ENCODE assay signal across 23 mouse cellular contexts in genomic region chr14:86633799-86634198, GRCm38 (mm10).
DNase-seq lines count a peak whose midpoint lies in the region; ATAC-seq and TF ChIP-seq lines count a peak whose summit lies in the region.
"Had no signal": no experiment of that assay in that cellular context is flagged by ENCODE, and none has a peak within 500 bp of the region (broad histone marks: within the 10 kb centered on the region; RNA-seq: fewer than 3 reads in every experiment).

No protein-coding gene starts in this region.

- TF ChIP-seq CTCF in kidney, postnatal 0 days (IDR thresholded peaks at IDR 0.05; ENCODE audit: low read depth), result no peak

- no peak overlapping the region for H3K4me2 ChIP-seq in kidney, postnatal 0 days (ENCODE audit: low read length)
- H3K4me2 ChIP-seq in kidney, embryonic 14.5 days (replicated peaks; ENCODE audit: low read depth, low read length), result no peak overlapping the region
- H3K4me2 ChIP-seq: embryonic facial prominence, embryonic 15.5 days; forebrain, embryonic 12.5 days; hindbrain, embryonic 15.5 days; limb, embryonic 12.5 days had no signal

- no peak overlapping the region for H3K27ac ChIP-seq in kidney, postnatal 0 days
- H3K27ac ChIP-seq in kidney, embryonic 14.5 days (ENCODE audit: low read depth, low read length), result no peak overlapping the region
- no peak overlapping the region for H3K27ac ChIP-seq in limb, embryonic 10.5 days
- H3K27ac ChIP-seq: embryonic facial prominence, embryonic 15.5 days; forebrain, embryonic 12.5 days; heart, adult 2 months; hindbrain, embryonic 15.5 days; layer of hippocampus, adult 2 months; limb, embryonic 12.5 days; liver, embryonic 14.5 days had no signal

- peak; percentile 35 for DNase-seq in kidney, postnatal 0 days (ENCODE audit: low spot score)
- DNase-seq in ES-CJ7 (ENCODE audit: low read depth, low spot score) (peak; percentile 20), ZHBTc4 (ENCODE audit: low read depth, low spot score) (peak; percentile 10)
- peak; percentile 53 for DNase-seq in limb, embryonic 10.5 days (ENCODE audit: low spot score)
- no peak for DNase-seq in kidney, postnatal 36 days
- DNase-seq in Muller cell, postnatal 12 days (ENCODE audit: inconsistent ontology term), result no peak
- DNase-seq: adrenal gland, postnatal 10 days; cerebellum, adult 11 months; cerebellum, postnatal 14 days; gastrocnemius, postnatal 14 days; heart, adult 2 months; kidney, adult 8-10 months; lung, postnatal 14 days; right cerebral cortex, adult 18-20 months; thymus, postnatal 4 days had no signal

- no peak overlapping the region for H3K4me3 ChIP-seq in kidney, postnatal 0 days (replicated peaks; ENCODE audit: low read depth, low read length)
- H3K4me3 ChIP-seq in kidney, embryonic 14.5 days (ENCODE audit: low read length), result no peak overlapping the region
- H3K4me3 ChIP-seq in limb, embryonic 10.5 days, result no peak overlapping the region
- H3K4me3 ChIP-seq: embryonic facial prominence, embryonic 15.5 days; forebrain, embryonic 12.5 days; heart, adult 2 months; hindbrain, embryonic 15.5 days; layer of hippocampus, adult 2 months; limb, embryonic 12.5 days had no signal

- no peaks in the 10 kb centered on the region for H3K27me3 ChIP-seq in kidney, postnatal 0 days (ENCODE audit: insufficient read depth, low read length)
- no peaks in the 10 kb centered on the region; the same call in 1 of the 2 replicates for H3K27me3 ChIP-seq in kidney, embryonic 14.5 days (ENCODE audit: control insufficient read depth, insufficient read depth, low read length)
- H3K27me3 ChIP-seq in limb, embryonic 10.5 days (ENCODE audit: low read depth, poor library complexity, severe bottlenecking), result no peaks in the 10 kb centered on the region
- H3K27me3 ChIP-seq: embryonic facial prominence, embryonic 15.5 days; hindbrain, embryonic 15.5 days; limb, embryonic 12.5 days had no signal

- H3K9ac ChIP-seq in kidney, postnatal 0 days (ENCODE audit: low read depth, low read length), result no peak overlapping the region
- H3K9ac ChIP-seq in kidney, embryonic 14.5 days (ENCODE audit: low read depth, low read length), result no peak overlapping the region
- H3K9ac ChIP-seq: embryonic facial prominence, embryonic 15.5 days; forebrain, embryonic 12.5 days; hindbrain, embryonic 15.5 days; limb, embryonic 12.5 days; liver, embryonic 14.5 days had no signal

- no peaks in the 10 kb centered on the region for H3K9me3 ChIP-seq in kidney, postnatal 0 days (replicated peaks; ENCODE audit: low read length)
- no peaks in the 10 kb centered on the region for H3K9me3 ChIP-seq in kidney, embryonic 14.5 days (ENCODE audit: control insufficient read depth, low read length)
- no peaks in the 10 kb centered on the region for H3K9me3 ChIP-seq in limb, embryonic 10.5 days (replicated peaks)
- H3K9me3 ChIP-seq: embryonic facial prominence, embryonic 15.5 days; forebrain, embryonic 12.5 days; G1E; hindbrain, embryonic 15.5 days; limb, embryonic 12.5 days had no signal

- no peak for ATAC-seq in kidney, postnatal 0 days (replicated peaks; ENCODE audit: low FRiP score, low read depth)
- ATAC-seq in kidney, embryonic 14.5 days (ENCODE audit: low FRiP score, low TSS enrichment), result no peak

- WGBS in kidney, postnatal 0 days, result 59% methylated on average over 5 of the region's 5 CpGs
- WGBS in kidney, embryonic 14.5 days, result 53% methylated on average over 5 of the region's 5 CpGs
- WGBS in limb, embryonic 10.5 days, result 60% methylated on average over 5 of the region's 5 CpGs

- no peaks in the 10 kb centered on the region for H3K4me1 ChIP-seq in kidney, postnatal 0 days (replicated peaks; ENCODE audit: insufficient read depth, low read length)
- no peaks in the 10 kb centered on the region for H3K4me1 ChIP-seq in kidney, embryonic 14.5 days (ENCODE audit: control insufficient read depth, insufficient read depth, low read length)
- no peaks in the 10 kb centered on the region for H3K4me1 ChIP-seq in limb, embryonic 10.5 days
- H3K4me1 ChIP-seq: embryonic facial prominence, embryonic 15.5 days; forebrain, embryonic 12.5 days; hindbrain, embryonic 15.5 days; limb, embryonic 12.5 days had no signal

- no peaks in the 10 kb centered on the region for H3K36me3 ChIP-seq in kidney, postnatal 0 days (ENCODE audit: insufficient read depth, low read length)
- no peaks in the 10 kb centered on the region for H3K36me3 ChIP-seq in kidney, embryonic 14.5 days (ENCODE audit: control insufficient read depth, insufficient read depth, low read length)
- no peaks in the 10 kb centered on the region for H3K36me3 ChIP-seq in limb, embryonic 10.5 days
- H3K36me3 ChIP-seq: embryonic facial prominence, embryonic 15.5 days; forebrain, embryonic 12.5 days; G1E; hindbrain, embryonic 15.5 days; limb, embryonic 12.5 days had no signal

Comparison
In these comparisons a context has a peak if more than half of its experiments do, and no peak if none do; other contexts are left out.
1. DNase-seq: peak in kidney, postnatal 0 days (single experiment), ES-CJ7 (single experiment), ZHBTc4 (single experiment) and limb, embryonic 10.5 days (single experiment); none in kidney, postnatal 36 days (0 of 2) and Muller cell, postnatal 12 days (single experiment).